Mouse (Mus musculus): Measurements from ENCODE around the gene Ampd3. TPM values are rescaled to one million over a fixed set of nuclear protein-coding genes. Genes with fewer than 3 reads are reported as not detected.

Gene Ampd3
- polyA plus RNA-seq, 1 experiment: 6.9 TPM

GRCm38 (mm10) chr7:110777146-110778001 is 9.4 kb downstream of the Ampd3 start:
- no peak for TF ChIP-seq POLR2A (IDR thresholded peaks at IDR 0.05; ENCODE audit: low read depth, low read length)
- no peak for TF ChIP-seq CTCF (IDR thresholded peaks at IDR 0.05; ENCODE audit: extremely low read depth, insufficient read length, insufficient replicate concordance, low read depth, low read length)
- peaks cover 11% of the 10 kb centered on the region for H3K36me3 ChIP-seq (ENCODE audit: control insufficient read depth, insufficient read depth, low read length)
- peaks cover 19% of the 10 kb centered on the region for H3K4me1 ChIP-seq (ENCODE audit: control insufficient read depth, insufficient read depth, insufficient read length, low read length)
- no peak overlapping the region for H3K27ac ChIP-seq (ENCODE audit: insufficient read depth, low read depth, low read length)
- 92% methylated on average over 18 of the region's 18 CpGs for WGBS
- no peak overlapping the region for H3K4me3 ChIP-seq (ENCODE audit: low read depth, low read length)
- no peaks in the 10 kb centered on the region for H3K27me3 ChIP-seq (ENCODE audit: control insufficient read depth, insufficient read depth, low read length)

DNA sequence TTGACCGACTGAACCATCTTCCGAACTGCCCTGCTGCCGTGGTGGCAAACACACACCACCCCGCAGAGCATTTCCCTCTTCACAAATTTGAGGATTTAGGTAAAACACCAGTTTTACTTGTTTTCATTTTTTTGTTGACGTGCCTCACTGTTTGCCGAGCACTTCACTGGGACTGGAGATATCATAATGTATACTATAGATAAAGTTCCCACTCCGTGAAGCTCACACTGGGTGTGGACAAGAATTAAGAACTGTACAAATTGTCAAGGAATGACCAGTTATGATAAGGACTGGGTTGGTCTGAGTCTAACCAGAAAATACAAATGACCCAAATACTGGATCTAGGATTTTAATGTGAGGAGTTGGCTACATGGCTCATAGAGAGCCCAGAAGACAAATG is 10.9 kb downstream of the Ampd3 start:
- TF ChIP-seq CTCF (IDR thresholded peaks at IDR 0.05; ENCODE audit: extremely low read depth, insufficient read length, insufficient replicate concordance, low read depth, low read length) (no peak), POLR2A (IDR thresholded peaks at IDR 0.05; ENCODE audit: low read depth, low read length) (no peak)
- peaks cover 11% of the 10 kb centered on the region for H3K36me3 ChIP-seq (ENCODE audit: control insufficient read depth, insufficient read depth, low read length)
- peaks cover 14% of the 10 kb centered on the region for H3K4me1 ChIP-seq (ENCODE audit: control insufficient read depth, insufficient read depth, insufficient read length, low read length)
- no peak overlapping the region for H3K27ac ChIP-seq (ENCODE audit: insufficient read depth, low read depth, low read length)
- 89% methylated on average over 7 of the region's 7 CpGs for WGBS
- no peak overlapping the region for H3K4me3 ChIP-seq (ENCODE audit: low read depth, low read length)
- no peaks in the 10 kb centered on the region for H3K27me3 ChIP-seq (ENCODE audit: control insufficient read depth, insufficient read depth, low read length)

DNA sequence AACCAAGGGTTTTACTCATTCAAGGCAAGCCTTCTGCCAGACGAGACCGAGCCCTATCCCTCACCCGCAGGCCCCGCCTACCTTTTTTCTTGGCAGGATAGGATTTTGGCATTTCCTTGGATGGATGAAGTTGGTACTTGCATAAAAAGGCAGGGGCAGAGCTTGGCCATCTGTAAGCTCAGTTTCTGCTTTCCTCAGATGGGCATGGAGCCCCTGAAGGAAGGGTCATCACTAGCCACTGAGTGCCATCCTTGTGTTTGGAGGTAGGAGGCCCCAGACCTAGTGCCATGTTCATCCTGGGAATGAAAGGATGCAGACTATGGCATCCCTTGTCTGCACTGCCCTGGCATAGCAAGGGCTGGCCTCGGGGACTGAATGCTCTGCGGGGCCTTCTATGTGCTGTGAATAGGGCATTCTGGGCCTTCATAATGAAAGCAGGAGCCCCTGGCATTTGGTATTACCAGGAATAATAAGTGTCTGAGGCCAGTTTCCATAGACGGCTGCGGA is 11.7 kb downstream of the Ampd3 start:
- no peaks in the 10 kb centered on the region for H3K27me3 ChIP-seq (ENCODE audit: control insufficient read depth, insufficient read depth, low read length)
- TF ChIP-seq POLR2A (IDR thresholded peaks at IDR 0.05; ENCODE audit: low read depth, low read length) (no peak), CTCF (IDR thresholded peaks at IDR 0.05; ENCODE audit: extremely low read depth, insufficient read length, insufficient replicate concordance, low read depth, low read length) (no peak)
- no peak overlapping the region for H3K27ac ChIP-seq (ENCODE audit: insufficient read depth, low read depth, low read length)
- peaks cover 11% of the 10 kb centered on the region for H3K36me3 ChIP-seq (ENCODE audit: control insufficient read depth, insufficient read depth, low read length)
- no peak overlapping the region for H3K4me3 ChIP-seq (ENCODE audit: low read depth, low read length)
- peaks cover 14% of the 10 kb centered on the region; the same call in 1 of the 2 replicates for H3K4me1 ChIP-seq (ENCODE audit: control insufficient read depth, insufficient read depth, insufficient read length, low read length)
- 92% methylated on average over 8 of the region's 8 CpGs for WGBS

- no peak overlapping the region for H3K4me3 ChIP-seq (ENCODE audit: low read depth, low read length)
- no peaks in the 10 kb centered on the region for H3K27me3 ChIP-seq (ENCODE audit: control insufficient read depth, insufficient read depth, low read length)
- H3K4me1 ChIP-seq (ENCODE audit: control insufficient read depth, insufficient read depth, insufficient read length, low read length): peaks cover 19% of the 10 kb centered on the region; the same call in 1 of the 2 replicates
- no peak overlapping the region for H3K27ac ChIP-seq (ENCODE audit: insufficient read depth, low read depth, low read length)
- peaks cover 11% of the 10 kb centered on the region for H3K36me3 ChIP-seq (ENCODE audit: control insufficient read depth, insufficient read depth, low read length)
- TF ChIP-seq CTCF (IDR thresholded peaks at IDR 0.05; ENCODE audit: extremely low read depth, insufficient read length, insufficient replicate concordance, low read depth, low read length) (no peak), POLR2A (IDR thresholded peaks at IDR 0.05; ENCODE audit: low read depth, low read length) (no peak)
- 88% methylated on average over 4 of the region's 4 CpGs for WGBS
Measured at GRCm38 (mm10) chr7:110780520-110780919, 12.5 kb downstream of the Ampd3 start.

DNA sequence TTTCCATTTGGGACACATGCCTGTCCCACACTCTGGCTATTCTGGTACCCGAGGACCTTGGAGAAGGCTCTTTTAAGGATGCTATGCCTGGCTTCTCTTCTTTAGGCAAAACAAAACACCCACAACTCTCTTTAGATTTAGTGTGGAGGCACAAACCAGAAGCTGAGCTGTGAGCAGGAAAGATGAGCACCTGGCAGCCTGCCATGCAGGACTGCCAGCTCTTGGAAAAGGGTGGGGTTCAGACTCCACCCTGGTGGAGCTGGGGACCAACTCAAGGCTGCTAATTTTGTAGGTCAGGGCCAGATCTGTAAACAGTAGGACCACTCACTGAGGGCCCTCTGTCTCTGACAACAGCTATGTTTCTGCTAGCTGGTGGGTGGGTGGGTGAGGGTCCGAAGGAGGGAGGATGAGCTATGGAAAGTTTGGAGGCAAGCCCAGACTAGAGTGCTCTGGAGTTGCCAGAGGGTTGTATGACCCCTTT is 13.3 kb downstream of the Ampd3 start:
- Histone ChIP-seq H3K36me3 (ENCODE audit: control insufficient read depth, insufficient read depth, low read length) (peaks cover 11% of the 10 kb centered on the region), H3K27me3 (ENCODE audit: control insufficient read depth, insufficient read depth, low read length) (no peaks in the 10 kb centered on the region), H3K4me1 (ENCODE audit: control insufficient read depth, insufficient read depth, insufficient read length, low read length) (peaks cover 25% of the 10 kb centered on the region; the same call in 1 of the 2 replicates), H3K27ac (ENCODE audit: insufficient read depth, low read depth, low read length) (no peak overlapping the region), H3K4me3 (ENCODE audit: low read depth, low read length) (no peak overlapping the region)
- no peak for TF ChIP-seq POLR2A (IDR thresholded peaks at IDR 0.05; ENCODE audit: low read depth, low read length)
- no peak for TF ChIP-seq CTCF (IDR thresholded peaks at IDR 0.05; ENCODE audit: extremely low read depth, insufficient read length, insufficient replicate concordance, low read depth, low read length)
- 72% methylated on average over 2 of the region's 2 CpGs for WGBS

DNA sequence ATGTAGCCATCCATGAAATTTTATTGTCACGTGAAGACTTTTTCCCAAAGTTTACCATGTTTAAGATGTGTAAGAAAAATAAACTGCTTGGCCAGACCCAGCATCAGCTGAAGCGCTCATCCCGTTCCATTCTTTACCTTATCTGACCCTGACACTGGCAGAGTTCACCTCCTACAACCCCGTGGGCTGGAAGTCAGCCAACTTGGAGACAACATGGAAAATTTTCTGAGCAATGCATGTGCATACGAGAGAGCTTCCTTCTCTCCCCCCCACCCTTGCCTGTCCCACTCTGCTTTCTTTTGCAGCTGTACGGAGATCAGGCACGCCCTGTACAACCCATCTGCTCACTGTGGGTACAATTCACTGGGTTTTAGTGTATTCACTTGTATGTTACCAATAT is 14.1 kb downstream of the Ampd3 start:
- no peak for TF ChIP-seq POLR2A (IDR thresholded peaks at IDR 0.05; ENCODE audit: low read depth, low read length)
- TF ChIP-seq CTCF (IDR thresholded peaks at IDR 0.05; ENCODE audit: extremely low read depth, insufficient read length, insufficient replicate concordance, low read depth, low read length): no peak
- no peak overlapping the region for H3K27ac ChIP-seq (ENCODE audit: insufficient read depth, low read depth, low read length)
- WGBS: 28% methylated on average over 7 of the region's 7 CpGs
- no peaks in the 10 kb centered on the region for H3K27me3 ChIP-seq (ENCODE audit: control insufficient read depth, insufficient read depth, low read length)
- peaks cover 11% of the 10 kb centered on the region for H3K36me3 ChIP-seq (ENCODE audit: control insufficient read depth, insufficient read depth, low read length)
- H3K4me1 ChIP-seq (ENCODE audit: control insufficient read depth, insufficient read depth, insufficient read length, low read length): peaks cover 21% of the 10 kb centered on the region; the same call in 1 of the 2 replicates
- no peak overlapping the region for H3K4me3 ChIP-seq (ENCODE audit: low read depth, low read length)

DNA sequence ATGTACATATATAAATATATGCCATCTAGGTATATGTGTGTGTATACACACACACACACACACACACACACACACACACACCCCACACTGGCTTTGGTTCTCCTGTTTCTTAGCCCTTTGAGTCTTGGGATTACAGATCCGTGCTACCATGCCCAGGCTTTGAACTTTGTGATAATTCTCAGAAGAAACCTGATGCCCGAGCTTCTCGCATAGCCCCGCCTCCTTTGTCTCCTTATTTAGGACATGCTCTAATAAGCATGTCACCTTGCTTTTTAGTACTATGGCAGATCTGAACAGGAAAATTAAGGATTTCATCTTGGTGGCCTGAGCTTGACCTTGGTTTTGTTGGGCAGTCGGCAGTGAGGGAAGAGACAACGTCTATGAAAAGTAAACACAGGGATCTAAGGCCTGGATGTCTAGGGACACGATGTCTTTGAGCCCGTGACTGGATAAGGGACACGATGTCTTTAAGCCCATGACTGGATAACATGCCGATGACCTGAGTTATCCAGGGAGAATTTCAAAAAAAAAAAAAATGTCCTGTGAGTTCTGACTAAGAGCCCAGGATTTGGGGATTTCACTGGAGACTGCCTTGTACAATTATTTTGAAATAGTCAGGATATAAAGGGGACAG is 15.0 kb downstream of the Ampd3 start:
- Histone ChIP-seq H3K4me3 (ENCODE audit: low read depth, low read length) (no peak overlapping the region), H3K36me3 (ENCODE audit: control insufficient read depth, insufficient read depth, low read length) (peaks cover 11% of the 10 kb centered on the region), H3K27ac (ENCODE audit: insufficient read depth, low read depth, low read length) (no peak overlapping the region), H3K4me1 (ENCODE audit: control insufficient read depth, insufficient read depth, insufficient read length, low read length) (peaks cover 21% of the 10 kb centered on the region; the same call in 1 of the 2 replicates), H3K27me3 (ENCODE audit: control insufficient read depth, insufficient read depth, low read length) (no peaks in the 10 kb centered on the region)
- no peak for TF ChIP-seq CTCF (IDR thresholded peaks at IDR 0.05; ENCODE audit: extremely low read depth, insufficient read length, insufficient replicate concordance, low read depth, low read length)
- TF ChIP-seq POLR2A (IDR thresholded peaks at IDR 0.05; ENCODE audit: low read depth, low read length): no peak
- WGBS: 57% methylated on average over 10 of the region's 10 CpGs

Data from small intestine, adult 2 months (tissue).